Mouse (Mus musculus): Measurements from ENCODE around the gene Actrt2.

Gene Actrt2

DNA sequence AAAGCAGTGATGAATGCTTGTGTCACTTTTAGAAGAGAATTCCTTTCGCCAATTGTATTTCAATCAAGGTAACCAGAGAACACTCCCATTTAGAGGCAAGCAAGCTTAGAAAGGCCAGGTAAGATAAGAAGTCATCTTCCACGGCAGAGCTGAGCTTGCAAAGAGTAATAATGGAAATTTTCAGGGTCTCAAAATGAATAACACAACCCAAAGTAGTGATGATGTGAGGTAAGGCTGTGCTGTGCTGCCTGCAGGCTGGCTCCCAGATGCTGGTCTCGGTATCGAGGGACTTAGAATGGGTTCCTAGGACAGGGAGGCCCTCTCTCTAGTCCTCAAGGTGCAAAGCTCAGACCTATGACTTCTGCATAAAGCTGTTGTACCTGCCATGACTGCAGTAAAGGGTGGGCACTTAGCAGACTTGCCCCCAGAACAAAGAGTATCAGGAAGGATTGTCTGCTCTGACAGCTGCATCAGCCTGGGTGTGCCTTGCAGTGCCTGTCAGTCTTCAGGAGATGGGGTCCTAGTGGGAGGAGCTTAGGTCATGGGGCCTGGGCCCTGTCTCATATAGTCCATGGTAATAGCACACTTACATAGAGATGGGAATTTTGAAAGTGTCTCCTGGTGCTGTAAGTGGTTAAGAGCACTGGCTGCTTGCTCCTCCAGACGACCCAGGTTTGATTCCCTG lies 15.5 kb upstream of the Actrt2 start:
- DNase-seq, result no peak

DNA sequence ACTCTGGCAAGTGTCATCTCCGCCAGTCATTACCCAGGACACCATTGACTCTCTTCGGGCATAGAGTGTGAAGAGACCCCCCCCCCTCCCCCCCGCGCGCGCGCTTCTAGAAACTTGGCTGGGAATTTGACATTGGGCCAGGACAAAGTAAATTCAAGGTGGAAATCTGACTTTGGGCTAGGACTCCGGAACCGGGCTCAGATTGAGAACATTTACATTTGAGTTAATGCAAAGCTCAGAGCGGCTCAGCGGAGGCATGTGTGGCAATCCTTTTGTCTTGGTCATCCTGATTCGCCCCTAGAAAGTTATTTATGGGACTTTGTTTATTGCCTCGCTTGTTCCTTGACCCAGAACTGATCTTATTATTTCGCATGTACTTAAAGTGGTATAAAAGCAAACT lies 14.6 kb upstream of the Actrt2 start:
- DNase-seq, result no peak

DNA sequence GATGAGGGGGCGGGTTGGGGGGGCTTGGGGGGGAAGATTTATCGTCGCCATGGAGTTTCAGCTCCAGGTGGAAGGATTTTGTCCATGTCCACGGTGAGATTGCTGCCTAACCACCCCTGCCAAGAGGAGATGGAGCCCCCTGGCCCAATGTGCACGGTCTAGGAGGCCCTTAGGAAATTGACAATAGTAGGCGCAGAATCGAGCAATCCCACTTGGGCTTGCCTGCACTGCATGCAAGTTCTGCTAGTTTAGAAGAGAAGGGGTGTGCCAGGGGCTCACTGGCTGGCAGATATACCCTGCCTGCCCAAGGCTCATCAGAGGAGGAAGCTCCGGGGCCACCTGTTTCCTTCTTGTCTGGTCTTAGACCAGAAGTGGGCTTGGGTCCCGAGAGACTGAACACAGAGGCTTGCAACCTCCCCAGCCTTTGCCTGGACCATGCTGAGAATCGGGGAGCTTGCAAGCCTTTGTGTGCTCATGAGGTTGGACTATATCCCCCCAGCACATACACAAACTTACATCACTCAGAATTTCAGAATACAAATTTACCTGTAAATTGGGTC lies 7.9 kb upstream of the Actrt2 start:
- no peak for DNase-seq

DNA sequence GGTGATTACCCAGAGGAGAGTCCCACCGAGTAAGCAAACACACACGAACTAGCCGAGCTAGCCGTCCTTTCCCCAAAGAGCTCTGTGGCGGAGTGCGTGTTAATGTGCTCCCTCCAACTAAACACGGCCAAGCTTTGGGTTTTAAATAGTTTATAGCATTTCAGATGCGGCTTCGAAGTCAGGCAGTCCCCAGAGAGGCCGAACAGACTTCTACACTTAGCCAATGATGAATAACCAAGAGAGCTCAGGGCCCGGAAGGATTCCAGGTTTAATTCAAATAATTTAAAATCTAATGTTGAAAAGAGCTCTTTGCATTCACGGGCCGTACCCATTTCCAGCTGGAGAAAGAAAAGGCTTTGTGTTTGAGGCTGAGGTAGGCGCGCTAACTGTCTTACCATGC lies 7.3 kb upstream of the Actrt2 start:
- DNase-seq, result no peak

DNA sequence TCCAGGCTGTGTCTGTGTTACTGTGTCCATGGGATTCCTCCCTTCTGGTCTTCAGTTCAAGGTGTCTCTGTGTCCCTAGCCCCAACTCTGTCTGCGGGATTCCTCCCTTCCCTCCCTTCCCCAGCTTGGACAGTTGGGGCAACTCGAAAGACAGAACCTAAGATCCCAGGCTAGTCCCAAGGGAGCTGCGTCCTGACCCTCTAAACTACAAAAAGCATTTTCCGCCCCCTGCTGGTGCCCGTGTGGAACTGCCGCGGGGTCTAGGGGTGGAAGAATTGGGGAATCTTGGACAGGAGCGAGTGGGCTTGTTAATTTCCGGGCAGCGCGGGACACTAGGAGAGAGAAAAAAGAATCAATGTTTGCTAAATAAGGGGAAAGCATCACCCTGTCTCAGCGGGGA lies 6.9 kb upstream of the Actrt2 start:
- peak; percentile 82 for DNase-seq

DNA sequence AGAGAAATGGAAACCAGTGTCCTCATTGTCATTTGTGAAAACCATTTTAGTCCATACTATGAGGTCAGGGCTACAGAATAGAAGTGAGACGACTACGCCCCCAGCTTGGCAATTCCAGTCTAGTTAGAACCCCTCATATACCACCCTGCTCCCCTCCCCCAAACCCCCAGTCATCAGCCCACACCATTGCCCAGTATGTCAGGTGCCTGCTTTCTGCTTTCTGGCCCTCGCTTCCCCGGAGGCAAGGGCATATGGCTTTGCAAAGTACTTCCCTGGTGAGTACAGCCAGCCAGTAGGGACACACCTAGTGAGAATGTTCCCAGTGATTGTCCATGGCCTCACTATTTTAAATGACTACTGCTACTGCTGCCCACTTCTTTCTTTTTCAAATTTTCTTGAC lies 6.3 kb upstream of the Actrt2 start:
- DNase-seq, result no peak

DNA sequence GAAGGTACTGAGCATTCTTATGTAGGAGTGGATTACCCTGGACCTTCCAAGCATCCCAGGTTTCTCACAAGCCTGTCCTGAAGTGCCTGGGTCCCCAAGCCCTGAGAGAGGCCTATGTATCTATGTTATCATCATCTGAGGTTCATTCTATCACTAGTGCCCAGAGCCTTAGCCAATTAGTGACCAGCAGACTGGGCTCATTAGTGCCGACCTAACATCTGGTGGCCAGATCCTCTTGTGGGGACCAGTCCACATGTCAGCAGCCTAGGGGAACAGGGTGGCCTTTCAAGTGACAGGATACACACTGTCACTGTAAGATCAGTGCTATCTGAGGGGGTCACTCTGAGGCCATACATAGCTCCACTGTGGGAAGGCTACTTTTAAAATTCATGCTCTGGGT lies 4.4 kb upstream of the Actrt2 start:
- DNase-seq, result no peak

DNA sequence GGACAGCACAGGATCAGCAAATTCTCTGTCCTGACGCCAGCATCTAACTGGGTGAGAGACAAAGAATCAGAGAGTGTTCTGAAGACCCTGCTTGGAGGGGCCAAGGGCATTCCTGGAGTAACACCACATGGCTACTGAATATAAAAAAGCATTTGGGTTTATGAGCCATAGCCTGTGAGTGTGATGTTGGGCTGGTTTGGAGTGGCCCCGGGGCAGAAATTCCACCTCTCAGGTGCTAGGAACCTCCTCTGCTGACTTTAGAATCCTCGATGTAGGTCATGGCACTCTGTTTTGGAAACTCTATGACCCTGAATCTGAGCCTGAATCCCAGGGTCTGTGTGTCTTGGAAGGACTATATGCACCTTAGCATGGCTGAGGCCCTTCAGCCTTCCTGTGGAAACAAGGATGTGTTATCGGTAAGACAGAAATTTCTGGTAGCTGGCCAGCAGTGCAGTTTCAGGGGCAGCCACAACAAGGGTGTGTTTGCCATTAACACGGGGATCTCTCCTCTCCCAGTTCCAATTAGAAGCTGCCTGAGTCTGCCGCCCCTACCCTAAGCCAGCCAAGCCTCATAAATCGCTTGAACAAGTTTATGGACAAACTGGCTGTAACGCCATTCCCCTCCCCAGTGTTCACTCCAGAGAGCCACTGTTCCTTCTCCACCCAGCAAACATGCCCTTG lies 3.7 kb upstream of the Actrt2 start:
- no peak for DNase-seq

DNA sequence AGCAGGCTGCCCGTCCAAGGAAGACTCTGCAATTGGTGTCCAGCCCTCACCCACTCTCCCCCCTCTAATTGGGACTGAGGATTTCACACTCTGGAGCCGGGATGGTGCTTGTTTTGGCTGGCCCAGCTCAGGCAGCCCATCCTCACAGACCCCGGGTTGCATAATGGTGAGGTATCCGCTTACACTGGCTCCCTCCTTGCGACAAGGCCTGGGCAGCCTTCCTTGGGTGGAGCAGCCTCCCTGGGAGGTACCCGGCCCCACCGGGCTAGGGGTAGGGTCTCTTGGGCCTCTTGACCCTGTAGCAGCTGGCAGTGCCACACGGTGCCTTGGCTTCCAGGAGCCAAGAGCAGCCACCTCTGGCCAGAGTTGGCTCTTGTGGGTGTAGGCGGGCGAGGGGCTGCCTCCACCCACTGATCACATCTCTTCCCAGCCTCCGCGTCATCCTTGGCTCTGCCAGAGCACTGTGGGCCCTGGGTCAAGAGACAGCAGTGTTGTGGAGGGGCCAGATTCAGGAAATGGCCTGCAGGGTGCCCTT lies 4.9 kb downstream of the Actrt2 start:
- no peak for DNase-seq

DNA sequence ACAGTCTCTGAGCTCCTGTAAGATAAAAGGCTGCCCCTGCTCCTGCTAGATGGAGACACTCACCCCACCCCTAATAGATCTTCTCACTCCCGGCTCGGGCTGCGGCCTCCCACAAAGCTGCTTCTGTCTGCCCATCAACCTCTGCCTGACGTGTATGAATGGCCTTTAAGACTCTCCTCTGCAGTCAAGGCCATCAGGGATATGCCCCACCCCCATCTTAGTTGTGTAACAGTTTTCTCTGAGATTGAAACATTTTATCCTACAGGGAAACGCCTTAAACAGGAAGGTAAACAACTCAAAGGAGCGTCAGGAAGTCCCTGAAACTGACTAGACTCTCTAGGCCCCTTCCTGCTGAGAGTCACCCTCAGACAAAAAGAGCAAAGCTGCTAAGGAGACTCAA lies 6.4 kb downstream of the Actrt2 start:
- no peak for DNase-seq

DNA sequence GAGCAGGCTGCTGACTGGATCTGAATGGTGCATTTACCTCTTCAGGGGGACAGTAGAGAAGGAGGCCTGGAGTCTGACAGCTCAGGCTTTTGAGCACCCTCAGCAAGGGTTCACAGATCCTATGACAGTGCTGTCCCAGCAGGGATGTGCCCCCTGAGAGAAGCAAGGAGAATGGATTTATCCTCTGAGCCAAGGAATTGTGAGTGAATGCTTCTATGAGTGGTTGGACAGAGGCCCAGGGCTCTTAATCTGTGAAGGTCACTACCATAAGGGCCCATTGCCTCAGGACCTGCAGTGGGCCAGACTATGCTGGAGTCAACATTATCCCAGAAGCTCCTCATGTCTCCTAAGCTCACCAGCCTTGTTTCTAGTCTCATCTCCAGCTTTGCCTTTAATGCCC lies 7.6 kb downstream of the Actrt2 start:
- DNase-seq, result no peak

DNA sequence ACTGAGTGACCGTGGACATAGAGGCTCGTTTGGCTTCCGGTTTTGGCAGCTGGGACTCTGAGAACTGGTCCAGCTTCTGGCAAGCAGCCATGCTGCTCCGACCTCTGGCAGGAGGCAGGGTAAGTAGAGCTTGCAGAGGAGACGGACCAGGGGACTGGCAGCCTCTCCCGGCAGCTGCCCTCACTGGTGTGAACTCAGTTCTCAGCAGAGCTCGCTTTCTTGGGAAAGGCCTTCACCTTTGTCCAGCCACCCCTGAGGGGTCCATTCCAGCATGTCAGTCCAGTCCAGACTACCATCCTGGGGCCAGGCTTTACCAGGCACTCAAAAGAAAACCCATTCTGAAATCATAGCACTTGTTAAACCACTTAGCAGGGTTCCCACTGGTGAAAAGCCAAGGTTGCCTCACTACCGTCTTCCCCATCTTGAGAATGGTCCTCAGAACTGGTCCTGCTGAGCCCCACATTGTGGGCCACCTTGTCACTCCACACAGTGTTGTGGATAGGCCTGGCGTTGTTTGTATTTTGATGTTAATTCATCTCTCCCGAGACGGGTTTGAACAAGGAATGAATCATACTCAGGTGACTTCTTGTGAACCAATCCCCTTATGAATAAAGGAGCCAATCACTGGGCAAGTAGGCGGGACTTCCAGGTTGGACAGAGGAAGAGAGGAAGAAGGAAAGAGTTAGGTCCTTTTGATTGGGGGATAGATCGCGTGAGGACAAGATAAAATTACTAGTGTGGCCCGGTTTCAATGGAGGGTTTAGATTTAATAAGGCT lies 12.3 kb downstream of the Actrt2 start:
- DNase-seq, result peak in 1 of 2 experiments; percentile 60

DNA sequence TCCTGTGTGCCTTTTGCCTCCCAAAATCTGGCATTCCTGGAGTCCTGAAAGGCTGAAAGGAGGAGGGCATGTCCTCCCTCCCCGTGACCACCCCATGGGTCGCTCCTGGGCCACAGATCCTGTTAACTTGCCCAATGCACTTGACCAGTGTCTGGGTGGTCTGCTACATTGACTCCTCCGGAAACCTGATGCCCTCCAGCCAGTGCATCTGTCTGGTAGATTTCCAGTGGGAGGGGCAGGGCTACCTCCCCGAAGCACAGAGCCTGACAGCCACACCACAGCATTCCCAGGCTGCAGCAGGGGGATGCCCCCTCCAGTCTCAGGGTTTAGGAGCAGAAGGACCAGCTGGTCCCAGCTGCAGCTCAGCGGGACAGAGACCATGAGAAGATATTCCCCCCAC lies 15.2 kb downstream of the Actrt2 start:
- DNase-seq, result no peak

DNA sequence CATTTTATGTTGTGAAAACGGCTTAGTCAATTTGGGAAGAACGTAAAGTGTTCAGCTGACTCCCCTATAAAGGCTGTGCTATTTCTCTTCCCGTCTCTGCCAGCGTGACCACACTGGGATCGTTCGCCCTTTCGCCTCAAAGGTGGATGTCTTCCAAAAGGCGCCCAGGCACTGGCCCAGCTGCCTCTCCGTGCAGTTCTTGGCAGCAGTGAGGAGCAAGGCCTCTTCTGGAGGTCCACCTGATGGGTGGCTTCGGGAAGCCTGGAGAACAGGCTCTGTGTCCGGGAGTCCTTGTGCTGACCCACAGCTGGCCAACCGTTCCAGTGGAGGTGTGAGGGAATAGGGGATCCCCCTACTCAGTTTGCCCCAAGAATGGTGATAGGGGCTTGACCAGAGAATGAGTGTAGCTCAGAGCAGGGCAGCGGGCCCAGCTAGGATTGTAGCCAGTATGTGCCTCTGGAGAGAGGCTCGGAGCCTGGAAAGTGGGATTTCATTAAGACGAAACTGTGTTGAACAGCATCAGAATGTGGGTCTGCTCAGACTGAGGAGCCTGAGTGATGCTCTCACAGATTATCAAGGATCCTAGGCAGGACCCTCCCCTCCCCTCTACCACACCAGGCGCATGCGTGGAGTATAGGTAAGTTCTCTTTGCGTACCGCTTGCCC lies 18.5 kb downstream of the Actrt2 start:
- DNase-seq, result peak; percentile 58 to 77

DNA sequence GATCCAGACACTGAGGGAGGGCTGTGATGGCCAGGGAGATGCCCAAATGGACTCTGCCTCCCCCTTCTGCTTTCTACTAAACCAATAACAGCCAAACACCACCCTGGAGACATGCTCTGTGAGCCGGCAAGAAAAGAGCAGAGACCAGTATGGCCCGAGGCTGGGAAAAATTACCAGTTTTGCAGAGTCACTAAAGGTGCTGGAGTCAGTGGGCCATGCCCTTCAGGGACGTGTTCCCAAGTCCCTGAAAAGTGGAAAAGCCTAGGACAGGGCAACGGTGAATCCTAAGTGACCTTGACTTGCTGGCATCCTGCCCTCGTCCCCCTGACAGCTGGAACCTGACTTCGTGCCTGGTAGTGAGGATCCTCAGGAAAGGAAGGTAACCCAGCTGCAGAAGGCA lies 25.2 kb downstream of the Actrt2 start:
- DNase-seq, result no peak

DNA sequence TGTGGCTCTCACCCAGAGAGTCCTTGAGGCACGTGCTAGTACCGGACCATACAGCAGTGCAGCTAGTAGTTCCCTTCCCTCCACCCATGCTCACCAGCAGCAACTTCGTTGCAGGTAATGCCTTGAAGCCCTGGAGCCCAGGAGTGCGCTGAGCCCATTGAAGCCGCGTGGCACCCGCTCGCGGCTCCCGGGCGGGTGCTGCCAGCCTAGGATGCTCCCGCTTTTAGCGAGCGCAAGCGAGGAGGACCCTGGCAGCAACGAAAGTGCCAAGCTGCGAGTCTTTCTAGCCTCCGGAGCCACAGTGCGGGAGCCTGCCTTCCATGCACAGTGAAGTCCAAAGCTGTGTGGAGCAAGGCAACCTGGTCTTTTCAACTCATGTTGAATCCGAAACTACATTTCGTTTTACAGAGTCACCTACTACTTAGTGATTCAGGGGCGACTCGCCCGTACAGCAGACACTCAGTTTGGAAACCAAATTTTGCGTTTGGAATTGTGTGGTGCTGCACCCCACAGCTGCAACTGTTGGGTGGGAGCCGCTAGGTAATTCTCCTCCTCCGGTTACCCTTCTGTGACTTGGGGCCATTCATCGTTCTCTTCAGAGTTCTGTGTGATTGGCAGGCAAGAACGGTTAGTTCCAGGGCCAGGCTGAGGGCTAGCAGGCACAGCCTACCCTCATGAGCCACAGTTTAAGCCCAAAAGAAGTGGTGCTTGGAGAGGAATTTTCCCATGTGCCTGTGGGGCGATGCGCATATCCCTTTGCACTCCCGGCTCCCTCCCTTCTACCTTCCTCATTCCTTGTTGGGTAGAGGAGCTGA lies 26.2 kb downstream of the Actrt2 start:
- peak in 1 of 2 experiments; percentile 51 for DNase-seq

DNA sequence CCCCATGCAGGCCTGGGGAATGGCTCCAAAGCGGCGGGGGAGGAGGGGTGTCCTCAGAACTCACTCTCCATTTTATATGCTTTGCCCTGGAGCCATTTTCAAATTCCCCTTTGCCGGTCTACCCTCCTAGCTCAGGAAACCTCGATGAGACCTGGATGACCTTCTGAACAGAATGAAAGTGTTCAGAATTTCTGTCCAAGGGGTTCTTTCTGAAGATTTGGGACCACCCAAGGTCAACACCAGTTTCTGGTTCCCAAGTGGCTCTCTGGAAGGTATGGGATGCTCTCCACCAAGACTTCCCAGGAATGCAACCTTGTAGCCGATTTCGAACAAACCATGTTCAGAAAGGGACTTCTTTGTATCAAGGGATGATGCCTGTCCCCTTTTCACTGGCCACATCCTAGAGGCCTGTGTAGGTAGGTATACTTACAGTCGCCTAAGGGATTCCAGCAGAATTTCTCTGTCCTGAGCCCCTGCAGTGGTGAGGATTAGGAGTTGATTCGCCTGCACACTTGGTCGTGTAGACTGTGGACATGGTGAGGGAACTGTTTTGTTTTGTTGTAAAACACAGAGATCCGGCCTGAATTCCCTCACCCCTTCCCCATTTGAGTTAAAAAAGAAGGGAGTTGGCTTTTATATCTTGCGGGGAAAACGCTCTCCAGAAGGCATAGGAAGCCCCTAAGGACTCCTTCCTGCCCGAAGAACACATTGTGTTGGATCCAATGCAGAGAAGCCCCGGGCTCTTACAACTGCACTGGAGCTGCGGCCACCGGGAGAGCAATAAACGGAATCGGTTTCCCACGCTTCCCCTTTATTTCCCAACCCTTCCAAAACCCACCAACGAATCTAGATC lies 27.0 kb downstream of the Actrt2 start:
- DNase-seq, result no peak

DNA sequence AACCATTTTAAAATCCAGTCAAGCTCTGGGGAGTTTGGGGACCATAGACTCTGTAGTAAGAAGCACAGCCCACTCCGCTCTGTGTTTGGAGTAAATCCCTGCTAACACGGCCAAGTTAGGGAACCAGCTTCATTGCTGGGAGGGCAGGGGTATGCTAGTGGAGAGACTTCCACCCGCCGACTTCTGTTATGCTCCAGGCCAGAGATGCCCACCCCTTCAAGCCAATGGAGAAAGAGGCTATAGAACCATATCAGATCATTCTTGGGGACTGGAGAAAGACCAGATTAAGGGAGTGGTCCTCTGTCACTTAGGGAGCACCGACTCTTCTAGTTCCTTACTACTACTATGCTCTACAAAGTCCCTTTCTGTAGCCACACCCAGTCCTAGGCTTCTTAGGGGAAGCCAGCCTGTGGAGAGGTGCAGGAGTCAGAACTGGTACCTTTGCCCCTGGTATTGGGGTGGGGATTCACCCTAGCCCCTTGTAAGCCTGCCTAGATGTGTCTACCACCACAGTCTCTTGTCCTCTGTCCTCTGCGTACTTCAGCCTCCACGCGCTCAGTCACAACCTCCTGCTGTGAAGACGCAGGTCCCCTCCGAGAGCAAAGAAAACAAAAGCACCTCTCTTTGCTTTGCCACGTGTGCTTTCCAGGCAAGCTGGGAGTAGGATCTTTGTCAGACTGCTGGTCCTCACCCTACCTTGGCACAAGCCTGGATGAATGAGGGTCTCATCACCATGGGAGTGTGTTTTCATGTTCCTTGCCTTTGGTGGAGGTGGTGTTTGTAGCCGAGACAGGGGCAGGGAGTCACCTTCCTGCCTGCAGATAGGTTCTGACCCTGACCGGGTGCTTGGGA lies 27.9 kb downstream of the Actrt2 start:
- DNase-seq, result no peak

DNA sequence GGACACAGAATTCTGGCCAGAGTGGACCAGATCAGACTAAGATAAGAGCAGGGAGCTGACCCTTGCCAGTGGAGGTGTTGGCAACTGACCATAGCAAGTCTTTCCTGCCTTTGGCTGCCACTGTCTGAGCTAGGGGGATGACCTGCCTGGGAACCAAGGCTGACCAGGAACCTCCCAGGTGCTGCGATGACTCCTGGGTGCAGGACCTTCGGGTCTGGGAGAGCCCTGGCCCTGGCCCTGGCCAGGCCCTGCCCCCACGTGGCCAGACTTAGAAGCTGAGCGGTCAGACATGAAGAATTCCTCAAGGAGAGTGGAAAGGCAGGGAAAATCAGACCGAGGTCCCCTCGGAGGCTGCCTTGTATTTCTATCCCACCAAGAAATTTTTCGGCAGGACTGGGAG lies 28.5 kb downstream of the Actrt2 start:
- no peak for DNase-seq

DNA sequence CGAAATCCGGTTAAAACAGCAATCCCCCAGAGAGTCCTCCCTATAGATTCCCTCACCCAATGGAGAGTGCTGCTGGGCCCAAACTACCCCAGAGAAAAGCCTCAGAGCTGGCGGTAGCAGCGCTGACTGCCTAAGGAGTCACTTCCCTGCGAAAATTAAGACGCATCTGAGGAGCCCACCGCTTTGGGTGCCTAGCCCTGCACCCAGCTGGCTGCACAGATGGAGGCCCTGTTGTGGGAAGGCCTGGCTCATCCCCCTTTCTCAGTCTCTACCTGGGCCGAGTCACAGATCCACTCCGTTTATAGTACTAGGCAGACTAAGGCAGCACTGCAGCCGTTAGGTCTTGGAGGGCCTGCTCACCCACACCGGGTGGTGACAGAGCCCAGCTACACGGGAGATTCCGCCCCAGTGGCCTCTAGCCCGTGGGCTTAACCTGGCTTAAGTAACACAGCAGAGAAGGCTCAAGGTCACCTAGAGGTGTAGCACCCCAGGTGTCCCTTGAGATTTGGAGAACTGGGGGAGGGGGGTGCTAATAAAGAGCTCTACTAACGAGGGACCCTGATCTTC lies 29.3 kb downstream of the Actrt2 start:
- no peak for DNase-seq

Data from cerebellum, postnatal 10 days (tissue).